Mouse (Mus musculus): ENCODE data around the gene Galnt18.

Gene Galnt18

DNA sequence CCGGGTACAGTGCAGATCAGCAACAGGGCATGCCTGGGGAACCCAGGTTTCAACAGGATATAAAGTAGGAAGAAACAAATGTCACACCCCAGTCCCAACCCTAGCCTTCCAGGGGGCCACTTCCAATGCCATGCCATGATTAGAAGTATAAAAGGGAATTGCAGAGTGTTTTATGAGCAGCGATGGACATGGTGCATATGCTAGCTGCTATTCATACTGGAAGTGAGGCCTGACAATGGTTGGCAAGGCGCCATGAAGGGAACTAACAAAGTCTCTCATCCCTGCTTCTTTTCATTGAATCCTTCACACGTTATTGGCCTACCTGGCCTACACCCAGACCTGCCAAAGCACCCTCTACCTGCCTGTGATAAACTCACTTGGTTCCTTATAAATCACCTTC is 295.9 kb downstream of the Galnt18 start:
- no peak for DNase-seq (ENCODE audit: low spot score in 2 of 2)

DNA sequence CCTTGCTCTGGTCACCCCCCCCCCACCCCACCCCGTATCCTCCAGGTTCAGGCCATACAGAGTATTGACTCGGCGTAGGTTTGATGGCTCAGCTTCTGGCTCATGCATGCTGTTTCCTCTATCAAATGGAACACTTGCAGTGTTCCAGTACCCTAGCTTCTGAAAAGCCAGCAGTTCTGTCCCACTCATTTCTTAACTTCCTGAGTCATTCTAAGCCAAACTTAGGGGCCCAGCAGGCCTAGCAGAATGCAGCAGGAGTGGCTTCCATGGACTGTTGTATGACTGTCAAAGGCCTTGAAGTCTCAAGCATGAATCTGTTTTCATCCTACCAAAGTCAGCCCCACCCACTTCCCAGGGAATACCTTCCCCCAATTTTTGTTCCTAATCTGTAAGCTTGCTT is 296.5 kb downstream of the Galnt18 start:
- DNase-seq (ENCODE audit: low spot score in 2 of 2): no peak

DNA sequence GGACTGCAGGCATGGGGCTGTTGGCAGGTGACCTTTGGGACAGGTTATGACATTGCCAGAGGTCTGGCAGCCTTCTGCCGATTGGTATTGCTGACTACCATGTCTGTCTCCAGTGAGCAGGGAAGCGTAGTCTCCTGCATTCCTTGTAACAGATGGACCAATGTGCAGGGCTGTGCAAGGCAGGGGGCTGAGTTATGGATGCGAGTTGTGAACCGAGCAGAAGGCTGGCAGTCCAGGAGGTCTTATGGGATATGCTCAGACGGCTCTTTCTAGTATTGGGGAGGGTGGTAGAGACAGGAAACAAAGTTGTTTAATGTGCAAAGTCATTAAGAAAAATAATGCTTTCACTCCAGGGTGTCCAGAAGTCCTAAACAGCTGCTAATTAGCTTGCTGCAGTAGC is 312.1 kb downstream of the Galnt18 start:
- DNase-seq (ENCODE audit: low spot score in 2 of 2): no peak

DNA sequence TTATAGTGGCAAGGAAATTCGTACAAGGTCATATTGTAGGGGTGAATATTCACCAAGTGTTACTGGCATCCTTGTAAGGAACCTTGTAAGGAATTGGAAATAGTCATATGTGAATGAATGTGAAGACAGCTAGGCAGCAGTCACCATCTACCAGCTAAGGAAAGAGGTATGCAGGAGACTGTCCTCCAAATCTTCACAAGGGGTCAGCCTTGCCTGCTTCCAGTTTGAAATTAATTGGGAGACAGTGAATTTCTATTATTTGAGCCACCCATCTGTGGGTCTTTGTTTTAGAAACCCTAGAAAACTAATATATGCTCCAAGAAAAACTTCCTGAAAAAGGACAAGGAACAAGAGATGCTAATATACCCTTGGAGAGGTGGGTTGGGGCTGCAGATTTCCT is 313.1 kb downstream of the Galnt18 start:
- no peak for DNase-seq (ENCODE audit: low spot score in 2 of 2)

DNA sequence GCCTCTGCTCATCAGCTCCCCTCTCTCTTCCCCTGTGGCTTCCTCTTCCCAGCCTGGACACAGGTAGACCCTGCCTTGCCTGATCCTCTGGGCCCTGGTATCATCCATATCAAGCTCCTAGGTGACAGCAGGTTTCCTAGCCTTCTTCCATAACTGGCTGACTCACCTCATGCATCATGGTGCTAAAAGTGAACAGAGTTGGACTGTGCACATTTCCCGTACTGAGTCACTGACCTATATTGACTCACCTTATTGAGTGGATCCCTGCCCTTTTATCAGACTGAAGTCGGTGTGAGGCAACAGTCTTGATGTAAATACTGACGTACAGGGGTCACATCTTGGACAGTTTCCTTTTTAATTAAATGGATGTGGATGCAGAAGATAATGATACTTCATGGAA is 313.7 kb downstream of the Galnt18 start:
- DNase-seq (ENCODE audit: low spot score in 2 of 2): no peak

DNA sequence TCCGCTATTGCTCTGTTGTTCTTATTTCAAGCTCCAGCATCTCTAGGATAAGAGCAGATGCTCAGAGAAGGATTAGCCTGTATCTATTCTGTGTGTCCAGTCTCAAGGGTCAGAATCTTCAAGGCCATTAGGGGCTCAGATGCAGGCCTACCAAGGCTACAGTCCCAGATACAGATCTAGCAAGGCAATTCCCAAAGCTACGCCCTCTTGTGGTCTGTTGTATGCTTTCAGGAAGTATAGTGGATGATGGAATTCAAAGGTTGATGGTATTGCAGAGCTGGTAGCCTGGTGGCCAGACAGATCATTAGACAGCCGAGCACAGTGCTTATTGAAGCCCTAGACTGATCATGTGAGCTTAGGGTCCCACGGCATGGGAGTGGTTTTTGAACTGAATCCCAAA is 320.1 kb downstream of the Galnt18 start:
- DNase-seq (ENCODE audit: low spot score in 2 of 2): no peak

DNA sequence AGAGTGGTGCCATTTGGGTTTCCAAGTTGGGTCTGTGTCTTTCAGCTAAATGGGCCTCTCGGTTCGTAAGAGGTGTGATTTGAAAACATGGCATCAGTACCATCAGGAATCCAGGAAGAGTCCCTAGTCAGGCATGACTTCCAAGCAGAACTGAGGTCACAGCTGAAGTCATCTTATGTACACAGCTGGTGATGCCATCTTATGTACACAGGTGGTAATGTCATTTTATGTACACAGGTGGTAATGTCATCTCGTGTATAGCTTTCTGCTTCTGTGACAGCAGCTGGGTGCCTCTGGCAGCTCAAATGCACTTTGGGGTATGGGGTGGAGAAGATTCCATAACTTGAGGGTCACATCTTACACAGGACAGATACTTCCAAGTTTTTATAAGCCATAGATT is 323.8 kb downstream of the Galnt18 start:
- no peak for DNase-seq (ENCODE audit: low spot score in 2 of 2)

DNA sequence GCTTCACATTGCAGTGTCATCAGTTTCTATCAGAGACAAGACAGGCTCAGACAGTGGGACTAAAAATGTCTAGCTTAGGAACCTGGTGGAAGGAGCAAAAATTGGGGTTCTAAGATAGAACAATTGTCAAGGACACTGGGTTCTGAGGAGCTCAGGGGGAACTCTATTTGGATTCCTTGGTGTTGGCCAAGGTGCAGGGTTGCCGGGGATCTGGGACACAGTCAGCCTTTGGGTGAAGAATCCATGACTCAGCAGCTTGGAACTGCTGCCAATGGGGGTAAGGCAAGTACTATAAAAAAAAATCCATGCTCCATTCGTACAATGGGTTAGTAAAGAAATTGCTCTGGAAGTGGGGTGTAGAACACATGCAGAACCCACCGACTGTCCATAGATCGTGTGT is 324.2 kb downstream of the Galnt18 start:
- DNase-seq (ENCODE audit: low spot score in 2 of 2): no peak

DNA sequence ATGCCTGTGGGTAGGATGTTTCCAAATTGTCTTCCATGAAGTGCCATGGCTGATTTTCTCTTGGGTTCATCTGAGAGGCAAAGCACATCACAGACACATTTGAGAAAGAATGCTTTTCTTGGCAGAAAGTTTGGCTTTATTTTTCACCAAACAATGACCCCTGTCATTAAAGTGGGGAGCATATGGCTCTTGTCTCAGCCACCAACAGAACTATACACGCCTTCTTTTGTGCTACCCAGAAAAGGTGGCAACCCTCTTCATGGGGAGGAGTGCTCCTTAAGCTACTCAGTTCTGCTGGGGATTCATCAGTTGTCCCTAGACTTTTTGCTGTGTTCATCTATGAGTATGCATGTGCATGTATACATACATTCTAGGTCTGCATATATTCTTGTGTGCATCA is 327.8 kb downstream of the Galnt18 start:
- DNase-seq (ENCODE audit: low spot score in 2 of 2): no peak

DNA sequence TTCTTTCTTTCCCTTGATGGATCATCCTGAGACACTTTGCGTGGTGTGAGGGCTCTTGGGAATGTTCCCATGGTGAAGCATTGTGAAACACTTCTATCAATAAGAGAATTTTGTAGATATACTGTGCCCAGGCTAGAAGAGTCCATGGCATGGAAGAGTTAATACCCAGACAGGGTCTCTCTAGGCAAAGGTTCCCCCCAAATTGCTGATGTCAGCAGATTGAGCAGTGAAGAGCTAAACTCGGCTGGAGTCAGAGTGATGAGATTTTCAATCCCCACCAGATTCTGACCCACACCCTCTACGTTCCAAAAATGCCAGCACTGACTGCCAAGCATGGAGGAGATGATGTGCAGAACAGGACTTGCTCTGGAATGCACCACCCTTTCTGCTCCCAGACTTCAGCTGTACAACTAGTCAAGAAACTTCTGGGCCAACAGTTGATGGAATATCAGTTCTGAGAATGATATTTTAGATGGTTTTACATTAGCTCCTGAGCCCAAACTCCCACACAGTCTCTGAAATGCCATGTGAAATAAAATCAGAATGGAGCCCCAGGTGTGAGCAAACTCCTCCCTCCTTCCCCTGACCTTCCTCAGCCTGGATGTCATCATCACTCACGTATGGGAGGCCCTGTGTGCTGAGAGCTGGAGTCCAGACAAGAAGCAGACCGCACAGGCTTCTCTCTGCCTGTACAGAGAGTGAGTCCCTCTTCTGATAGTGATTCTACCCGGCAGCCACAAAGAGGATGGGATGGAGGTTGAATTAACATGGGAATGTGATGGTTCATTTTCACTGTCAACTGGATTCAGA is 329.3 kb downstream of the Galnt18 start:
- no peak for DNase-seq (ENCODE audit: low spot score in 2 of 2)

DNA sequence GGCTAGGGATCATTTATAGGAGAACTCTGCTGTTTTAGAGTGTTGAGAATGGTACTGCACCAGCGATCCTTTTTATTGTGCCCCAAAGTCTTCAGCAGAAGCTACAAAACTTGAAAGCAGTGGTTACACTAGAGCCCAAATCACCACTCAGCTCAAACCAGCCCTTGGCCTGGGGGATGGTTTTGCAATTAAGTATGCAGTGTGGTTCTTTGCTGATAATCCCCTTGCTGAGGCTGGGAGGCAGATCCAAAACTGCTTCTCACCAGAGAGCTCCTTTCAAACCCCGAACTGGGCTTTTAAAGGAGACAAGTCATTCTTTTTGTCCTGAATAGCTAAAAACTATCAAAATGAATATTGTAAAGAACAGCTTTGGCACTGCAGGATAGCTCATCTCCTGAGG is 346.6 kb downstream of the Galnt18 start:
- no peak for DNase-seq (ENCODE audit: low spot score in 2 of 2)

DNA sequence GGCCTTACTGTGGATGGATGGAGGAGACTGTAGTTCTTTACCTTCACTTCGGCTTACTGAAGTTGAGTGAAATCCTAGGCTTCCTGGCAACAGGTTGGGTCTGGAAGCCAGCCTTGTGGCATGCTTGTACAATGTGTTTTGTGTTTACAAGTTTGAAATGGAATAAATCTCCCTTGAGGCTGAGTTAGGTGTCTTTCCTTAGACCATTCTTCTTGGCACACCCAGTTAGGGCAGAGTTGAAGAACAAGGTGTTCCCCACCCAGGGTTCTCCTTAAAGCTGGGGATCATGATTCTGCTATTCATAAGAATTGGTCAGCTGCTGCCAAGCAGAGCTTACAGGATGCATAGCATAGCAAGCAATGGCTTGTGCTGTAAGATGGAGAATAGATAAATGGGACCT is 352.4 kb downstream of the Galnt18 start:
- no peak for DNase-seq (ENCODE audit: low spot score in 2 of 2)

Measured in thymus, postnatal 10 days (tissue).